Mouse (Mus musculus) heart, postnatal 14 days (tissue): ENCODE measurements around the gene Hacd3. TPM values are rescaled to one million over a fixed set of nuclear protein-coding genes. Genes with fewer than 3 reads are reported as not detected.
"Not testable (repeated sequence)": the region's sequence is repeated elsewhere in the genome, so short reads cannot be mapped to it uniquely, and the experiment has no call there.

ENCODE experiments used
- DNase-seq, 2 experiments: peaks; one replicate each; pipeline ENCODE4 v3.0.0; 2021 to 2022
- intact Hi-C: fragments of 180-260 bp; cut with DNase I; formaldehyde crosslinking; loops from one replicate; pipeline ENCODE4 v1.15.1; 2025
- total RNA-seq, 2 experiments: library from RNA; stranded (reverse); gene quantifications; 2 replicates each; pipeline ENCODE4 v1.2.3; 2021

The Hacd3 gene
- total RNA-seq, 2 experiments from 2014 or later: 17.7 to 20.9 TPM

- intact Hi-C loops: no loop called here
- no peak for DNase-seq
Observed at GRCm38 (mm10) chr9:65018588-65019121, 2.8 kb downstream of the Hacd3 start.

- intact Hi-C loops: no loop called here
- DNase-seq: no peak
Observed at GRCm38 (mm10) chr9:65017896-65018295, 3.6 kb downstream of the Hacd3 start.

- intact Hi-C loops: no loop called here
- no peak for DNase-seq
Observed at GRCm38 (mm10) chr9:65016978-65017827, 4.3 kb downstream of the Hacd3 start.

- no peak for DNase-seq
- intact Hi-C loops: no loop called here
Observed at GRCm38 (mm10) chr9:65016241-65016977, 5.1 kb downstream of the Hacd3 start.

GRCm38 (mm10) chr9:65015461-65016222, 5.9 kb downstream of the Hacd3 start:
- intact Hi-C loops: no loop called here
- DNase-seq: no peak

- peak; percentile 29 to 42 for DNase-seq
- intact Hi-C loops: loop anchor here (5.0 kb wide), 1 partner anchor 111 kb away; no protein-coding TSS in a partner anchor
Observed at GRCm38 (mm10) chr9:65011304-65011703, 10.2 kb downstream of the Hacd3 start.

GRCm38 (mm10) chr9:65010632-65011031, 10.9 kb downstream of the Hacd3 start:
- intact Hi-C loops: loop anchor here (5.0 kb wide), 1 partner anchor 112 kb away; no protein-coding TSS in a partner anchor
- DNase-seq: no peak

- intact Hi-C loops: loop anchor here (5.0 kb wide), 1 partner anchor 383 kb away; no protein-coding TSS in a partner anchor
- no peak for DNase-seq
Observed at GRCm38 (mm10) chr9:65005737-65006136, 15.8 kb downstream of the Hacd3 start.

- intact Hi-C loops: no loop called here
Observed at GRCm38 (mm10) chr9:65001481-65001880, 20.0 kb downstream of the Hacd3 start.

GRCm38 (mm10) chr9:64995464-64995863, 26.0 kb downstream of the Hacd3 start:
- intact Hi-C loops, DNase-seq: not testable (repeated sequence)

More at GRCm38 (mm10) chr9:65001481-65001880, 20.0 kb downstream of the Hacd3 start:
- DNase-seq: no peak

GRCm38 (mm10) chr9:64990291-64990690, 31.2 kb downstream of the Hacd3 start:
- intact Hi-C loops: no loop called here

GRCm38 (mm10) chr9:64988443-64988842, 33.0 kb downstream of the Hacd3 start:
- no peak for DNase-seq
- intact Hi-C loops: no loop called here

More at GRCm38 (mm10) chr9:64990291-64990690, 31.2 kb downstream of the Hacd3 start:
- DNase-seq: no peak

- no peak for DNase-seq
- intact Hi-C loops: no loop called here
Observed at GRCm38 (mm10) chr9:64987651-64988050, 33.8 kb downstream of the Hacd3 start.

- no peak for DNase-seq
- intact Hi-C loops: no loop called here
Observed at GRCm38 (mm10) chr9:64985807-64986206, 35.7 kb downstream of the Hacd3 start.

GRCm38 (mm10) chr9:64985037-64985794, 36.3 kb downstream of the Hacd3 start:
- intact Hi-C loops: no loop called here
- DNase-seq: no peak

- intact Hi-C loops: no loop called here
- no peak for DNase-seq
Observed at GRCm38 (mm10) chr9:64981904-64982303, 39.6 kb downstream of the Hacd3 start.

GRCm38 (mm10) chr9:64980548-64980947, 40.9 kb downstream of the Hacd3 start:
- DNase-seq: no peak
- intact Hi-C loops: no loop called here

- DNase-seq: no peak
- intact Hi-C loops: loop anchor here (2.0 to 10.0 kb wide), 3 partner anchors 24 to 616 kb away; partner anchors contain the start of gene Dis3l
Observed at GRCm38 (mm10) chr9:64960978-64961320, 60.5 kb downstream of the Hacd3 start.
